Mouse (Mus musculus) intestine, embryonic 14.5 days (tissue): ENCODE data around the gene Calcoco1. TPM values are rescaled to one million over a fixed set of nuclear protein-coding genes. Genes with fewer than 3 reads are reported as not detected.

ENCODE experiments used
- microRNA counts: library from miRNA; unstranded; fragments of <30 nt; microRNA quantifications from one replicate; lab custom pipeline; 2016
- microRNA-seq: library from miRNA; unstranded; fragments of <30 nt; microRNA quantifications from one replicate; pipeline ENCODE4, GENCODE M21; 2016
- polyA plus RNA-seq: library from polyadenylated mRNA; unstranded; fragments of >200 nt; fragmentation: Nextera tagmentation; extraction: Ambion mirVana; gene quantifications from 2 replicates; pipeline ENCODE4 v1.2.1, GENCODE M21; 2014

Gene Calcoco1
- polyA plus RNA-seq, 1 experiment from 2014 or later: 30.6 TPM

MicroRNA genes within 50 kb of the gene (microRNA counts, 519-probe panel; counts per million panel counts)
- microRNA mmu-miR-688 (lab: Ali Mortazavi, UCI): not detected

Small RNA genes lying within 50 kb of the gene (microRNA-seq; reads per million reads assigned to microRNA genes)
- 0.34 reads per million for gene Mir688

Other genes starting within 250 kb of the Calcoco1 start
- gene Gm10337, start 218.5 kb downstream of the Calcoco1 start, polyA plus RNA-seq: 3.4 TPM in 1 of 2 replicates, not detected in the other
- 13.5 and 14.9 TPM in 2 replicates for gene Map3k12, start 205.1 kb downstream of the Calcoco1 start, polyA plus RNA-seq
- 105 TPM in 2 replicates for gene Tarbp2, start 204.0 kb downstream of the Calcoco1 start, polyA plus RNA-seq
- gene Npff, start 197.2 kb downstream of the Calcoco1 start, polyA plus RNA-seq: 1.5 and 2.2 TPM in 2 replicates
- gene Gm28047, start 97.1 kb downstream of the Calcoco1 start, polyA plus RNA-seq: 0.43 TPM in 1 of 2 replicates, not detected in the other
- 34.3 and 36.5 TPM in 2 replicates for gene Atf7, start 96.7 kb downstream of the Calcoco1 start, polyA plus RNA-seq
- gene Atp5g2, start 49.8 kb downstream of the Calcoco1 start, polyA plus RNA-seq: 81.3 and 87.4 TPM in 2 replicates
- not detected in 2 replicates for gene Hoxc13, start 198.9 kb upstream of the Calcoco1 start, polyA plus RNA-seq
- not detected in 2 replicates for gene Hoxc12, start 214.6 kb upstream of the Calcoco1 start, polyA plus RNA-seq
- 0.11 TPM in 2 replicates for gene Hoxc11, start 232.2 kb upstream of the Calcoco1 start, polyA plus RNA-seq
- 2.6 and 3.1 TPM in 2 replicates for gene Hoxc10, start 244.6 kb upstream of the Calcoco1 start, polyA plus RNA-seq
- gene Hoxc5, start 245.3 kb upstream of the Calcoco1 start, polyA plus RNA-seq: 12.2 and 14.1 TPM in 2 replicates